Mouse (Mus musculus) heart, embryonic 12.5 days (tissue): ENCODE results near the gene Stoml2. TPM values are rescaled to one million over a fixed set of nuclear protein-coding genes. Genes with fewer than 3 reads are reported as not detected.
A peak's percentile ranks its signal among the peaks of the same experiment; 100 is the strongest.

ENCODE experiments used
- ATAC-seq: fragments of 200-750 bp; cut with Nextera tagmentation; 2 replicates; pipeline ENCODE4 v1.8.0; 2017; ENCODE audit warnings: moderate TSS enrichment, moderate library complexity; ENCODE audit not compliant: insufficient number of reproducible peaks, low FRiP score
- H3K27ac ChIP-seq: fragments of 300-500 bp; sonication (generic); 2 replicates; pipeline ENCODE4 v1.5.1; 2016; ENCODE audit warnings: mild to moderate bottlenecking, moderate library complexity; ENCODE audit not compliant: poor library complexity, severe bottlenecking
- H3K27me3 ChIP-seq: fragments of 300-500 bp; sonication (generic); replicated peaks from 2 replicates; pipeline ENCODE4 v1.6.1; 2016; ENCODE audit warnings: mild to moderate bottlenecking, moderate library complexity
- H3K36me3 ChIP-seq: fragments of 300-500 bp; sonication (generic); 2 replicates; pipeline ENCODE4 v1.6.1; 2016; ENCODE audit warnings: mild to moderate bottlenecking, moderate library complexity
- H3K4me1 ChIP-seq: fragments of 300-500 bp; sonication (generic); replicated peaks from 2 replicates; pipeline ENCODE4 v1.6.1; 2016; ENCODE audit warnings: mild to moderate bottlenecking
- H3K4me2 ChIP-seq: fragments of 300-500 bp; sonication (generic); 2 replicates; pipeline ENCODE4 v1.6.1; 2016; ENCODE audit warnings: mild to moderate bottlenecking, moderate library complexity
- H3K4me3 ChIP-seq: fragments of 300-500 bp; sonication (generic); 2 replicates; pipeline ENCODE4 v1.5.1; 2016; ENCODE audit warnings: mild to moderate bottlenecking
- H3K9ac ChIP-seq: fragments of 300-500 bp; sonication (generic); 2 replicates; pipeline ENCODE4 v1.6.1; 2016; ENCODE audit warnings: mild to moderate bottlenecking, moderate library complexity
- H3K9me3 ChIP-seq: fragments of 300-500 bp; sonication (generic); replicated peaks from 2 replicates; pipeline ENCODE4 v1.6.1; 2016; ENCODE audit warnings: mild to moderate bottlenecking, moderate library complexity
- WGBS: fragments of 180-500 bp; shearing (Covaris S2); methylation state at CpG from one replicate; pipeline ENCODE4 v1.1.7; 2016; 5-methylcytosine and 5-hydroxymethylcytosine counted together
- polyA plus RNA-seq: library from polyadenylated mRNA; unstranded; fragments of >200 nt; fragmentation: Nextera tagmentation; extraction: Ambion mirVana; gene quantifications from 2 replicates; pipeline ENCODE4 v1.2.1, GENCODE M21; 2016

Gene Stoml2
- polyA plus RNA-seq, 1 experiment from 2014 or later = 208 TPM

- Histone ChIP-seq H3K27ac (no peak overlapping the region), H3K36me3 (no peaks in the 10 kb centered on the region), H3K4me2 (0 out of 2 replicates have a peak overlapping the region, but pooled peaks have one; percentile 8), H3K9ac (no peak overlapping the region), H3K27me3 (no peaks in the 10 kb centered on the region), H3K9me3 (no peaks in the 10 kb centered on the region), H3K4me1 (peaks cover 33% of the 10 kb centered on the region), H3K4me3 (no peak overlapping the region)
- no peak for ATAC-seq
- 8% methylated on average over 5 of the region's 5 CpGs for WGBS
These were observed 15.7 kb upstream of the Stoml2 start for GRCm38 (mm10) chr4:43047231-43047630.

GRCm38 (mm10) chr4:43046607-43047006 lies 15.1 kb upstream of the Stoml2 start:
- WGBS = 64% methylated on average over 5 of the region's 5 CpGs

GRCm38 (mm10) chr4:43045659-43046302 lies 14.3 kb upstream of the Stoml2 start, which contains the start of gene Fam214b:
Fam214b (minus strand) TSS chr4:43046220.
- 1% methylated on average over 33 of the region's 33 CpGs for WGBS
- ATAC-seq = peak; percentile 95

More at GRCm38 (mm10) chr4:43046607-43047006, 15.1 kb upstream of the Stoml2 start:
- H3K4me1 ChIP-seq = peaks cover 33% of the 10 kb centered on the region
- peak overlapping the region; percentile 73 for H3K4me2 ChIP-seq
- no peaks in the 10 kb centered on the region for H3K36me3 ChIP-seq
- no peak overlapping the region for H3K27ac ChIP-seq
- no peak for ATAC-seq
- peak overlapping the region; percentile 69; the same call in 1 of the 2 replicates for H3K4me3 ChIP-seq
- H3K9ac ChIP-seq = no peak overlapping the region
- no peaks in the 10 kb centered on the region for H3K9me3 ChIP-seq
- no peaks in the 10 kb centered on the region for H3K27me3 ChIP-seq

GRCm38 (mm10) chr4:43045285-43045658 lies 13.8 kb upstream of the Stoml2 start:
- Histone ChIP-seq H3K9me3 (no peaks in the 10 kb centered on the region), H3K4me2 (peak overlapping the region; percentile 73), H3K4me3 (peak overlapping the region; percentile 69), H3K9ac (peak overlapping the region; percentile 67), H3K27ac (peak overlapping the region; percentile 73; the same call in 1 of the 2 replicates), H3K36me3 (no peaks in the 10 kb centered on the region), H3K27me3 (no peaks in the 10 kb centered on the region), H3K4me1 (peaks cover 40% of the 10 kb centered on the region)
- ATAC-seq = no peak
- WGBS = 8% methylated on average over 13 of the region's 13 CpGs

More at GRCm38 (mm10) chr4:43045659-43046302, 14.3 kb upstream of the Stoml2 start, which contains the start of gene Fam214b:
- Histone ChIP-seq H3K4me2 (peak within 1 kb of the TSS; percentile 73), H3K27ac (peak within 1 kb of the TSS; percentile 73; the same call in 1 of the 2 replicates), H3K27me3 (no peaks in the 10 kb centered on the region), H3K4me3 (peak within 1 kb of the TSS; percentile 69), H3K9ac (peak within 1 kb of the TSS; percentile 67), H3K4me1 (peaks cover 36% of the 10 kb centered on the region), H3K9me3 (no peaks in the 10 kb centered on the region), H3K36me3 (no peaks in the 10 kb centered on the region)

GRCm38 (mm10) chr4:43044673-43045072 lies 13.2 kb upstream of the Stoml2 start:
- peak overlapping the region; percentile 67; the same call in 1 of the 2 replicates for H3K9ac ChIP-seq
- peak overlapping the region; percentile 69 for H3K4me3 ChIP-seq
- H3K9me3 ChIP-seq = no peaks in the 10 kb centered on the region
- ATAC-seq = no peak
- no peaks in the 10 kb centered on the region for H3K27me3 ChIP-seq
- peak overlapping the region; percentile 73 for H3K4me2 ChIP-seq
- H3K27ac ChIP-seq = peak overlapping the region; percentile 73
- no peaks in the 10 kb centered on the region for H3K36me3 ChIP-seq
- 28% methylated on average over 4 of the region's 4 CpGs for WGBS
- H3K4me1 ChIP-seq = peaks cover 40% of the 10 kb centered on the region

- Histone ChIP-seq H3K9ac (0 out of 2 replicates have a peak overlapping the region, but pooled peaks have one; percentile 67), H3K4me1 (peaks cover 47% of the 10 kb centered on the region), H3K9me3 (no peaks in the 10 kb centered on the region), H3K4me3 (peak overlapping the region; percentile 69), H3K27ac (peak overlapping the region; percentile 73), H3K27me3 (no peaks in the 10 kb centered on the region), H3K4me2 (peak overlapping the region; percentile 73), H3K36me3 (no peaks in the 10 kb centered on the region)
- ATAC-seq = peak; percentile 19
- 18% methylated on average over 7 of the region's 7 CpGs for WGBS
These were observed 12.3 kb upstream of the Stoml2 start for GRCm38 (mm10) chr4:43043644-43044357.

GRCm38 (mm10) chr4:43040881-43041547 lies 9.5 kb upstream of the Stoml2 start:
- peaks cover 57% of the 10 kb centered on the region for H3K4me1 ChIP-seq
- 0 out of 2 replicates have a peak overlapping the region, but pooled peaks have one; percentile 15 for H3K27ac ChIP-seq
- 49% methylated on average over 9 of the region's 9 CpGs for WGBS
- no peak for ATAC-seq
- H3K4me2 ChIP-seq = no peak overlapping the region
- H3K9ac ChIP-seq = no peak overlapping the region
- no peaks in the 10 kb centered on the region for H3K27me3 ChIP-seq
- H3K36me3 ChIP-seq = peaks cover 9% of the 10 kb centered on the region
- no peak overlapping the region for H3K4me3 ChIP-seq
- no peaks in the 10 kb centered on the region for H3K9me3 ChIP-seq

GRCm38 (mm10) chr4:43040114-43040572 lies 8.6 kb upstream of the Stoml2 start:
- peaks cover 54% of the 10 kb centered on the region for H3K4me1 ChIP-seq

GRCm38 (mm10) chr4:43039609-43040008 lies 8.1 kb upstream of the Stoml2 start:
- under 1% methylated on average over 11 of the region's 11 CpGs for WGBS
- peak; percentile 15 for ATAC-seq
- peak overlapping the region; percentile 94 for H3K4me2 ChIP-seq

More at GRCm38 (mm10) chr4:43040114-43040572, 8.6 kb upstream of the Stoml2 start:
- Histone ChIP-seq H3K36me3 (peaks cover 16% of the 10 kb centered on the region), H3K27ac (peak overlapping the region; percentile 85), H3K9ac (peak overlapping the region; percentile 88), H3K27me3 (no peaks in the 10 kb centered on the region), H3K9me3 (no peaks in the 10 kb centered on the region), H3K4me2 (peak overlapping the region; percentile 94), H3K4me3 (peak overlapping the region; percentile 71)
- peak; percentile 96 for ATAC-seq
- WGBS = 1% methylated on average over 25 of the region's 25 CpGs

GRCm38 (mm10) chr4:43038567-43039495 lies 7.3 kb upstream of the Stoml2 start:
- Histone ChIP-seq H3K27ac (peak overlapping the region; percentile 85), H3K9ac (peak overlapping the region; percentile 88), H3K4me2 (peak overlapping the region; percentile 94), H3K4me3 (peak overlapping the region; percentile 71), H3K9me3 (no peaks in the 10 kb centered on the region), H3K4me1 (peaks cover 41% of the 10 kb centered on the region), H3K36me3 (peaks cover 28% of the 10 kb centered on the region), H3K27me3 (no peaks in the 10 kb centered on the region)
- WGBS = 36% methylated on average over 15 of the region's 15 CpGs
- ATAC-seq = no peak

More at GRCm38 (mm10) chr4:43039609-43040008, 8.1 kb upstream of the Stoml2 start:
- Histone ChIP-seq H3K36me3 (peaks cover 20% of the 10 kb centered on the region), H3K4me1 (peaks cover 48% of the 10 kb centered on the region), H3K4me3 (peak overlapping the region; percentile 71), H3K27me3 (no peaks in the 10 kb centered on the region), H3K9ac (peak overlapping the region; percentile 88), H3K27ac (peak overlapping the region; percentile 85), H3K9me3 (no peaks in the 10 kb centered on the region)
